Mouse (Mus musculus) testis, postnatal 14 days (tissue): Measurements from ENCODE around the gene Zfp575.

Experiments
- DNase-seq: peaks from one replicate; pipeline ENCODE4 v3.0.0; 2021; ENCODE audit warnings: low spot score

Zfp575 gene

GRCm38 (mm10) chr7:24563191-24563836, 24.1 kb downstream of the Zfp575 start:
- DNase-seq: no peak

- no peak for DNase-seq
Measured at GRCm38 (mm10) chr7:24561450-24561849, 26.0 kb downstream of the Zfp575 start.

DNA sequence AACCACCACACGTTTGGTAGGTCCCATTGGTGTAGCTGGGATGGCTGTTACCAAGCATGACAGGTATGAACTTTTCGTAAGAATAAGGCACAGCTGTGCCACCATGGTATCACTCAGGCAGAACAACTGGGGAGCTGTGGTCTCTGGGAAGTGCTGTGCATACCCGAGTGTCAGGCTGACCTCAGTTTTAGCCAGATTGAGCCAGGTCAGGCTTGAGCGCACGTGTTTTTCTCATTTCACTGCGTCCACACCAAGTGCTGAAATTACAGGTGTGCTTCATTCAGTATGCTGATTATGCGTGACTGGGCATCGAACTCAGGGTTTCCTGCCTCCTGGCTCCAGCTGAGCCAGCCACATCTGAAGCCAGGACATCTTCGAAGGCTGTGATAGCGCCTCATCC, 31.7 kb downstream of the Zfp575 start:
- no peak for DNase-seq

GRCm38 (mm10) chr7:24551985-24552759, 35.3 kb downstream of the Zfp575 start:
- no peak for DNase-seq

DNA sequence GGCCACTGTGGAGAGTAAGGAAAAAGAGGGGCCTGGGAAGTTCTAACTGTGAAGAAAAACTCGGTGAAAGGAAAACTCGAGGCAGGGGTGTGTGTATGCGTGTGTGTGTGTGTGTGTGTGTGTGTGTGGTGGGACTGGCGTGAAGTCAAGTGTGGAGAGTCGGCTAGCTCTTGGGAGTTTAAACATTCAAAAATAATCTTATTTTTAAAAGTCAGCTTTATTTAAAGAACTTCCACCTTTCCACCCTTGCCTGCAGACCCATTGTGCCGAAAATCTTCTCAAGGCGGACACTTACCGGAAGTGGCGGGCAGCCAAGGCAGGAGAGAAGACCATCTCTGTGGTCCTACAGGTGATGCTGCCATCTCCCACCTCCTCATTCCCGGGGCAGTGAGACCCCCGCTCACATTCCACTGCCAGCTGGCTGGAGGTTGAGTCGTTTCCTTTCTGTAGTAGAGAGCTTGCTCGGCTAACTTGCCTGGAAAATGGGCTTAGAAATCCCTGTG, 39.9 kb downstream of the Zfp575 start:
- DNase-seq: no peak

DNA sequence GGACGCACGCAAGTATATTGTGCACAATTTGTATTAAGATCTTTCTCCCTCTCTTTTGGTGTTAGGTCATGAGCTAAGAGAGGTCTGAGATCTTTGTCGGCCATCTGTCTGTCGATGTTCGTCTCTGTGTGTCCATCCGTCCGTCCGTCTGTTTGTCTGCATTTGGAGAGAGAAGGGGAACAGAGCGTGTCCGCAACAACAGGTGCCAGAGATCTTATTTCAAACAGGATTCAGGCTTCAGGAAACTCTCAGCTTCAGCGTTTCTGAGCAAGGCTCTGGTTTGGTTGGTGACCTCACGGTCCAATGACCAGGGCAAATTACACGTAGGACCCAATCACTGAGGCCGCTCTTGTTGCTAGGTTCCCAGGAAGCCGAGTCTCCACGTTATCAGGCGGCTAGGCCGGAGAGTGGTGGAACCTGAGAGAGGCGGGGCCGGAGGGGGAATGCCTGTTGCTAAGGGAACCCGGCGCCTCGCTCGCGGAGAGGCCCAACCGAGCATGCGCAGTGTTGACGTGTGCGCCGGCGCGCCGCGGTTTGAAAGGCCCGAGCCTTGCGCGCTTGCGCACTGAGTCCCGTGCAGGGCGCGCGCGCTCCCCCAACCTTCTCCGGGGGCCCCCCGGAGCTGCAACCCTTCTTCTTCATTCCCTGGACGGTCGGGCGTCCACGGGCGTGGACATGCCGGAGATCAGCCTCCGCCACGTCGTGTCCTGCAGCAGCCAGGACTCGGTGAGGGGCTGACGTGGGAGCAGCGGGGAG, 40.6 kb downstream of the Zfp575 start:
- peak; percentile 98 for DNase-seq

DNA sequence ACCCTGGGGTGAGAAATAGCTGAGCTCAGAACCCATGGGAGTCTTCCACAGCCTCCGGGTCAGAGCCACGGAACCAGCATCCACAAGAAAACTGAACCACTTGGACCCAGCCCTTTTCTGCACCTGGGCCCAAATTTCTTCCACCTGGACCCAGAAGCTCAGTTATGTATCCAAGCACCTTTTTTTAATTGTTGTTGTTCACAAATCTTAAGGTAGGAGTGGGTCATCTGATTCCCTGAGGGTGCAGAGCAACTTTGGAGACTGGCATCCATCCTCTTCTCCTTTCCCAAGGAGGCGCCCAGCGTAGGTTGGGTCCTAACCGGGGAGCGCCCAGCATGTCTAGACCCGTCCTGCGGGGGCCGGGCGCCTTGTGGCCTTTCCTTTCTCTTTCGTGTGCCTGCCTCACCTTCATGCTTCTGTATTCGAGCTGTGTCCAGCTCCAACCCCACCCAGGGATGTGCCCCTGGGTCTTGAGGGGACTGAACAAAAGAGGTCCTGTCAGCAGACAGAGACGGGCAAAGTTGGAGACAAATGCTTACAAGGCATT, 41.3 kb downstream of the Zfp575 start, which contains the start of the genes Pinlyp and Xrcc1:
Gene Pinlyp, minus strand, starts transcription at position 51 of the 547 bp plus-strand sequence.
Gene Xrcc1, plus strand, starts transcription at position 222 of the 547 bp plus-strand sequence.
- no peak for DNase-seq

DNA sequence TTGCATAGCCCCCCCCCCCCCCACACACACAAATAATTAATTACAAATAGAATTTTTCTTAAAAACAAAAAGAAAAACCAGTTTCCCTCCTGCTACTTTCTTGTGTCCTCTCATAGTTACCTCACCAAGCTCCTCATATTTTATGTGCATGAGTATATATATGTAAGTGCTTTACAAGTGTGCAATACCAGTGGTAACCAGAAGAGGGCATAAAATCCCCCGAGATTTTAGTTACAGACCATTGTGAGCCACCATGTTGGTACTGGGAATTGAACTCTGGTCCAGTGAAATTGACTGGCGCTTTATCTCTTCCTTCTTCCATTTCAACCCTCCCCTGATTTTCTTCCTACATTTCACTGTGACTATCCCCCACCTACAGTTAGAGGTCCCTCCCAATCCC, 42.9 kb downstream of the Zfp575 start:
- no peak for DNase-seq

GRCm38 (mm10) chr7:24539686-24540085, 47.8 kb downstream of the Zfp575 start:
- DNase-seq: no peak

- DNase-seq: no peak
Measured at GRCm38 (mm10) chr7:24538701-24539100, 48.7 kb downstream of the Zfp575 start.

DNA sequence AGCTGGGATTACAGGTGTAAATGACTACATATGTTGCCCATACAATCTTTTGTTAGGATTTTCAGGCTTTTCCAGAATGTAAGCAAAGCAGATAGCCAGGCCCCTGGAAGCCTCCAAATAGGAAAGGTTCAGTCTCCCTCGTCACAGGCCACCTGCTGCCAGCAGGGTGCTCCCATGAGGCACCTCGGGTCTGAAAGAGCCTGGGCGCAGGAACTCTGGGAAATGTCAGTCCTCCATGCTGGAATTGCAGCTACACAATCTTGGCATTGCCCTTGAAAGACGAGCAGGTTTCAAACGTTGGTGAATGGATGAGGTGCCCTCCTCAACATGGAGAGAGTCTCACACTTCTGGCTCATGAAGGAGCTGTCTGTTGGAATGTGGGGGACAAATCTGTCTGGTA, 49.3 kb downstream of the Zfp575 start:
- no peak for DNase-seq

DNA sequence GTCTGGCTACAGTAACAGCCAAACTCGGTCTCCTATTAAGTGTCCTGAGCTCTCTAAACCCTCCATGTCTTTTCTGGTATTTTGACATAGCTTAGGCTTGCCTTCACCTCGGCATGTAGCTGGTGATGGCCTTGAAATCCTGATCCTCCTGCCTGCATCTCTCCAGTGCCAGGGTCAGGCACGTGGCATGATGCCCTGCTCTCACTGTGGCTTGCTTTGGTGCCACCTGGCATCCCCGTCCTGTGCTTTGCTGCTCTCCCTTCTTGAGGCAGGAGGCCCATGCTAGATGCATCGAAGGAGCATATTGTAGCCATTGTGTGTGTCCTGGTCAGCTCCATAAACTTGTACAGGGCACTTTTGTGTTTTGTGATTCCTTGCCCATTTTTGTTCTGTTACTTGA, 49.9 kb downstream of the Zfp575 start:
- DNase-seq: no peak

GRCm38 (mm10) chr7:24537081-24537480, 50.4 kb downstream of the Zfp575 start:
- no peak for DNase-seq

DNA sequence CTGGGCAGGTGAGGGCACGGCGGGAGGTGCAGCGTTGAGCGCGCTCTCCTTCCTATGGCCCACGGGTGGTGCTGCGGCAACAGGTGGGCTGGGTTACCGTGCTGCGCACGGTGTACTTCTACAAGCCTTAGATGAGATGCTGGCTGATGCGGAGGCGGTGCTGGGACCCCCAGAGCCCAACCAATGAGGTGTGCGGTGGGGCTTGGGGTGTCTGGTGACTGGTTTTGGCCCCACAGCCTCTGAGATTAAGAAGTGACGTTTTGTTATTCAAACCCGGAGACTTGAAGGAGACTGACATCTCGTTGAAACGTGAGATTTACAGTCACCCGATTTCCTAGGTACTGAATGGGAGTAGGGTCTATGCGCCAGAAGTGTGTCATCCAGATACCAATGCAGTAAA, 53.1 kb downstream of the Zfp575 start:
- DNase-seq: no peak
